Mouse (Mus musculus): Measurements from ENCODE around the gene Lamc1.

DNA sequence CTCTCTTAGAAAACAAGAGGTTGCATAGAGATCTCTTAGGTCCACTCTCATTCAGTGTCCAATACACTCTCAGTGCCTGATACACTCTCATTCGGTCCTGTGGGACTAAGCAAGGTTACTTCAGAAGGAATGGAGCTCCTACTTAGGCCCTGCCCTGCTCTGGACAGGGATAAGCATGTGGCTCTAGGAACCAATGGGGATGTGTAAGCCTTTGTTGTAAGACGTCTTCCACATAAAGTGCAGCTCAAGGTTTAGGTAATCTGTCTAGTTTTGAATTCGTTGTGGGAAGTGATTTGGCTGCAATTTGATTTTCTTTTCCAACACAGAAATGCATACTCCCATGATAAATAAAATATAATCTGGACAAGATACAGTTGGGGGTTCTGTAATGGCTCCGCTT lies 152.4 kb downstream of the Lamc1 start:
- TF ChIP-seq CTCF (IDR thresholded peaks at IDR 0.05) (no peak), EP300 (IDR thresholded peaks at IDR 0.05) (no peak)
